Mouse (Mus musculus): ENCODE results near the gene Rab20. TPM values are rescaled to one million over a fixed set of nuclear protein-coding genes. Genes with fewer than 3 reads are reported as not detected.

The Rab20 gene
- polyA plus RNA-seq (2014; fragmentation: Illumina TruSeq; extraction: RNeasy Lipid Tissue Mini Kit (QIAGEN cat#74804); ENCODE audit: low read depth, low replicate concordance) = 5.1 TPM

DNA sequence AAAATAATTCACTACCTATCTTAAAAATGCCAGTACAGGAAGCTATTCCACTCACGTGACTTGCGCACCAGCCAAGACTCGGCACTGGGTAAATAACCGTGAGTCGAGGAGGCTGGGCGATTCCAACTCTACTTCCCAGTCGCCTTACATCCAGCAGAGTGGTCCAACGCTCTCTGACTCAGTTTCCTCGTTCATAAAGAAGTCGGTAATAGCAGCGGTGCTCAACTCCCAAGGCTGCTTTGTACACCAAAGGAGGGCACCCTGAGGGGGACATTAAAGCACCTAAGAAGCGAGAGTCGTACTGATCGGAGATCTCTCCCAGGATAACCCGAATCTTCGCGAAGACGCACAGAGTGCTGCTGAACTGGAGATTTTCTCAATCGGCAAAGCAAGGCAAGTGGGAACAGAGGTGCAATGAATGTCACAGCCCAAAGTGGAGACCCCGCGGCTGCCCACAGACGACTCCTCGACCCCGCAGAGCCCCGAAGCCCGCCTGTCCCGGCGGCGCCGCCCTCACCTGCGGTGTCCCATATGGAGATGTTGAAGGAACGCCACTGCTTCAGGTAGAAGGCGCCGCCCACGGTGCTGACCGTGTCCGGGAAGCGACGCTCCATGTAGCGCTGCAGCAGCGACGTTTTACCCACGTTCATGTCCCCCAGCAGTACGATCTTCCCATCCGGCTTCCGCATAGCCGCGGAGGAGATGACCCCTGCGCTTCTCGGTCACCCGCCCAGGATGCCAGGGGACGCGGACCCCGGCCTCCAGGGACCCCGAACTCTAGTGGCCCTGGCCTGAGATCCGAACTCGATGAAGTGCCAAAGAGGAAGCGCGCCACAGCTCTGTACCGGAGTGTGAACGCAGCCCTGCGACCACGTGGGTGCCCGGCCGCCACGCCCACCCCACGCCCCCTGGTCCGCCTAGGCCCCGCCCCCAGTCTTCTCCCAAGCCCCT, at the start of gene Rab20:
Gene Rab20, minus strand, starts transcription at position 900 of the 951 bp plus-strand sequence.

DNA sequence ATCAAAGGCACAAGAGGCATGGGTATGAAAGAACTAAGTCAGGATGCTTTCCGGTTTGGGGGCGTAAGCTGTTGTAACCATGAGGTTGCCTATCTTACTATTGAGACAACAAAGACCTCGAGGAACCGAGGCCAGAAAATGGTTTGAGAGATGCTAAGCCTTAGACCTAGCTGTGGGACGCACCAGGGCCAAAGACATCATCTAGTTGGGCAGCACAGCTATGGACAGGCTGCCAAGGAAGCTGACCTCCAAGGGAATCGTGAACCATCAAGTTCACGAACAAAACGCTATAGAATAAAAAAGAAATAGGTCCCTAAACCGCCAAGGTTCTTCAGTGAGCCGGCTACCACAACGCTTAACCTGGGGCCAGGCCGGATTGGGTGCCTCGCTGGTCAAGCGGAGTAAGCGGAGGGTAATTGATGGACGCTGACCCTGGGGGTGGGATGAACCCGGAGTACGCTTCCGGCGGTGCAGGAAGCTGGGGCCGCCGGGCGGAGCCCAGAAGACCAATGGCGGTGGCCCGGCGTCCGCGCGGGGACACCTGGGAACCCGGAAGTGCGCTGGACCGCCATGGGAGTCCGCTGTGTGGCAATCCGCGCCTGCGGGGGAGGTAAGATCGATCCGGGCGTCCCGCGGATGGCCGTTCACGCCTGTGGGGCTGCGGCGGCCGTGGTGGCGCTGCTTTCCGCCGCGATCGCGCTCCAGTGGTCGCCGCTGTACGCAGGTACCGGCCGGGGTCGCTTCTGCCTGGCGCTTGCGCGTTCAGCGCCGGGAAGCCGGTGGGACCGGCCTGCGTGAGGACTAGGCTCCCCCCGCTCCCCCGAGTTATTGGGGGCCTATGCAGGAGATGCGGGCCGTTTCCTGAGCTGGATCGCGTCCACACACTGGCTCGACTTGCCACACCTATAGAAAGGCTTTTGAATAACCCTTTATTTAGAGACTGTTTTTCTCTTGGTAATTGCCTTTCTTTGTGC, 18.8 kb upstream of the Rab20 start, which contains the start of gene Naxd:
Gene Naxd, plus strand, starts transcription at position 490 of the 974 bp plus-strand sequence.

Other genes starting within 250 kb of the Rab20 start
- 2.2 TPM for gene Col4a2, start 165.9 kb downstream of the Rab20 start, polyA plus RNA-seq (2014; fragmentation: Illumina TruSeq; extraction: RNeasy Lipid Tissue Mini Kit (QIAGEN cat#74804); ENCODE audit: low read depth, low replicate concordance)
- gene Col4a1, start 165.9 kb downstream of the Rab20 start, polyA plus RNA-seq (2014; fragmentation: Illumina TruSeq; extraction: RNeasy Lipid Tissue Mini Kit (QIAGEN cat#74804); ENCODE audit: low read depth, low replicate concordance) = 34.5 TPM
- 14.4 TPM for gene Naxd, start 18.8 kb upstream of the Rab20 start, polyA plus RNA-seq (2014; fragmentation: Illumina TruSeq; extraction: RNeasy Lipid Tissue Mini Kit (QIAGEN cat#74804); ENCODE audit: low read depth, low replicate concordance)
- gene Cars2, start 72.1 kb upstream of the Rab20 start, polyA plus RNA-seq (2014; fragmentation: Illumina TruSeq; extraction: RNeasy Lipid Tissue Mini Kit (QIAGEN cat#74804); ENCODE audit: low read depth, low replicate concordance) = 11.7 TPM
- 38.8 TPM for gene Ing1, start 76.9 kb upstream of the Rab20 start, polyA plus RNA-seq (2014; fragmentation: Illumina TruSeq; extraction: RNeasy Lipid Tissue Mini Kit (QIAGEN cat#74804); ENCODE audit: low read depth, low replicate concordance)
- gene Ankrd10, start 157.0 kb upstream of the Rab20 start, polyA plus RNA-seq (2014; fragmentation: Illumina TruSeq; extraction: RNeasy Lipid Tissue Mini Kit (QIAGEN cat#74804); ENCODE audit: low read depth, low replicate concordance) = 108 TPM
- not detected for gene 1700016D06Rik, start 222.4 kb upstream of the Rab20 start, polyA plus RNA-seq (2014; fragmentation: Illumina TruSeq; extraction: RNeasy Lipid Tissue Mini Kit (QIAGEN cat#74804); ENCODE audit: low read depth, low replicate concordance)
- 14.0 TPM for gene Arhgef7, start 249.0 kb upstream of the Rab20 start, polyA plus RNA-seq (2014; fragmentation: Illumina TruSeq; extraction: RNeasy Lipid Tissue Mini Kit (QIAGEN cat#74804); ENCODE audit: low read depth, low replicate concordance)

Measured in sigmoid colon, adult 10 weeks (tissue).